Mouse (Mus musculus) T-helper 1 cell (primary cell): ENCODE results near the gene Serpina3f.
"Not testable (repeated sequence)": the region's sequence is repeated elsewhere in the genome, so short reads cannot be mapped to it uniquely, and the experiment has no call there.

Experiments
- in situ Hi-C: fragments of 300-600 bp; cut with MboI, MseI; formaldehyde crosslinking; loops from one replicate; pipeline ENCODE4 v1.15.1; 2025; ENCODE audit warnings: high pct_unique_total_duplicates

Serpina3f gene

DNA sequence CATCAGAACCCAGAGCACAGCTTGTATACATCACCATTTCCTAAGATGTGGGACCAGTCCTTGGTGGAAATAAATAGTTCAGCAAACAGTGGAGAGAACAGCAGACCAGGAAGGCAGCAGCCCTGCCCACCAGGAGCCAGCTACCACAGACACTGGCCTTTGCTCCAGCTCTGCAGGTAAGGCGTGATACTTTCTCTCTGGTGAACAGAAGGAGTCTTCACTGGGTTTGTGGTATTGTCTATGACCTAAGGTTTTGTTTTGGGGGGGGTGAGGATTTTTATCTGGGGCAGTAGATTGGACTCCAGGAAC, at the start of gene Serpina3f:
Gene Serpina3f, plus strand, starts transcription at position 100 of the 309 bp plus-strand sequence.
- in situ Hi-C loops = no loop called here

DNA sequence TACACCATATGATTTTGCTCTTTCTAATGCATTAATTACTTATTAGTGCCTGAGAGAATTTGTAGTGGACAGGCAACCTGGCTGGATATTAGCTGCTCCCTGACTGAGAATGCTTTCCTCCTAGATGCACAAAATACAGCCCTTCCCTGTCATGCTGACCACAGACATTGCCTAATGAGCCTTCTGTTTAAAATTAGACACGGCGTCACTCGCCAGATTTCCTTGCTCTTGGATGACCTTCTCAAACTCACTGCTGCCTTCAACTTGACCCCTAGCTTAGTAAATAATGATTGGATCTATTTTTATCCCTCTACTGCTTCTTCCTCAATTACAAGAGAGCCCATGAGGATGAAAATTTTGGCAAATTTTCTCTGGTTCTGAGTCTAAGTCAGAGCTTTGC, 39.6 kb upstream of the Serpina3f start:
- in situ Hi-C loops = no loop called here

DNA sequence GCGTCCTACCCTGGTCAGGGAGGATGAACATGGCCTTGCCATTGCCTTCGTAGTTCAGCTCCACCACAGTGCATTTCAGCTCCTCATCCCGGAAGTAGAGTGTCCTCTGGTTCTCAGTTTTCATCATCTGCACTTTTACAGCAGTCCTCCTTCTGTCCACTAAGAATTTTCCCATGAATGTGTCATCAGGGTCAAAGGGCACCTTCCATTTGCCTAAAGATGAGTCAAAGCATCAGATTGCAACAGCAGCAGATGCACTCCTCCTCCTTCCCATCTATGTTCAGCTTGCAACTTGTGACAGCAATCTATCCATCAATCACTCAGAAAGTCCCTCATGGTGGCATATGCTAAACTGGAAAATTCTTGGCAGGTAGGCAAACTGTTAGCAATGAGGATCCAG, 38.7 kb upstream of the Serpina3f start:
- in situ Hi-C loops = no loop called here

DNA sequence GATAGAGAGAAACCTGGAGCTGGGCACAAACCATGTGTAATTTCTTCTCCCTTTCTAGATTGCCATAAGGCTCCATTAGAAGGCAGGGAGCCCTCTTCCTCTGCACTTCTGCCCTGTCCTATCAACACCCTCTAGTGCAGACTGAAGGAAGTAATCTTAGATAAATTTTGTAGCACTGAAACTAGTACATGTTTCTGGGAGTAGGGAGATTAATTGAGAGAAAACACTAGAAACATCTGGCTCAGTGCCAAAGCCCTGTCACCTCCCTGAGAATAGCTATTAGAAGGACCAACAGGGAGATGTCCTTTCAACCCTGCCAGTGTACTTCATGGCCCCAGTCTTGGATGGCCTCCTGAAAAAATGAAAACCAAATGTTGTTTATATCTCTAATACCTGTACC, 35.8 kb upstream of the Serpina3f start:
- in situ Hi-C loops = no loop called here

DNA sequence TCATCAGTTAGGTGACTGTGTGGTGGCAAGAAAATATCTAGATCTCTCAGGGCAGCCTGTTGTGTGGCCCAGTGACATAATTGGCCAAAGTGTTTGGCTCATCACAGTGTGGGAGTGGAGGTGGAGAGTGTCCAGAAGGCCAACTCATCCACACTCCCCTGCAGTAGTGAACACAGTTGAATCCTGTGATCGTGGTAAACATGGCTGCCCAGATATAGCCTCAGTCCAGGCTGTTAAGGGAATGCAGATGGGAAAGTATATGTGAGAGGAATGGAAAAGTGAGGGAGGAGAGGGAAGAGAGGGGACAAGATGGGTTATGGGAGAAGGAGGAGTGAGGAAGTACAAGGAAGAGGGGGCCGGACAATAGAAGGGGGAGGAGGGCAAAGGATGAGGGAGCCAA, 35.4 kb upstream of the Serpina3f start:
- in situ Hi-C loops = no loop called here

DNA sequence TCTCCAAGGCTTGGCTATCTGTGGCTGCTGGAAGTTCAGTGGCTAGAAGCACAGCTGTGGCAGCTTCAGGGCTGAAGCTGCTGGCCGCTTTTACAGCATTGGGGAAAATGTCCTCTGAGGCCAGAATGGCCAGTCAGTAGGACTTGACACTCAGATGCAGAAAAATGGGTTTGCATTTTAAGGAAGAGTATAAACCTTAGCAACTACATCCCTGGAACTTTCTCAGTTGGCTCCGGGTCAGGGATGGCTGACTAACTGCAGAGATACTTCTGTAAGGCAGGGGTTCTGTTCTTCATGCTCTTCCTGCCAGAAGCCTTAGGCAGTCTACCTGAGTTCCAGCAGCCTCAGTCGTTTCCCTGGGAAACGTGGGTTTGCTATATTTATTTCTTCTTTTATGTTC, 29.3 kb upstream of the Serpina3f start:
- in situ Hi-C loops = no loop called here

- in situ Hi-C loops = no loop called here
Observed at GRCm38 (mm10) chr12:104186041-104186581, 28.2 kb upstream of the Serpina3f start.

- in situ Hi-C loops = no loop called here
Observed at GRCm38 (mm10) chr12:104189246-104189645, 25.1 kb upstream of the Serpina3f start.

- in situ Hi-C loops = no loop called here
Observed at GRCm38 (mm10) chr12:104190852-104191251, 23.5 kb upstream of the Serpina3f start.

DNA sequence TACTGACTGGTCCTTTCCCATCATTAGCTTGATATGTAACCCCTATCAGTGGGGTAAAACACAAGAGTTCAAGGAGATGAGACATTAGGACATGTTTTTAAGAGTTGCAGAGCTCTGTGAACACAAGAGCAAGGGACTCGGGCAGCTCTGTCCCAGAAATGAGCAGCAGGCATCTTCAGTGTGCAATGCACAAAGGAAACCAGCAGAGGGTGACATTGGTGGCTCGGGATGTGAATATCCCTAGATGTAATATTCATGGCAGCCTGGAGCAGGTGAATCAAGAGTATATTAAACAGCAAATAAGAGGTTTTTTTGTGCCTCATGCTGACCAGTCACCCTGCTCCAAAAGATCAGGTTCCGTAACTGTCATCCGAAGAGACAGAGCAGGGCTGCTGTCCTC, 5.2 kb upstream of the Serpina3f start:
- in situ Hi-C loops = no loop called here

DNA sequence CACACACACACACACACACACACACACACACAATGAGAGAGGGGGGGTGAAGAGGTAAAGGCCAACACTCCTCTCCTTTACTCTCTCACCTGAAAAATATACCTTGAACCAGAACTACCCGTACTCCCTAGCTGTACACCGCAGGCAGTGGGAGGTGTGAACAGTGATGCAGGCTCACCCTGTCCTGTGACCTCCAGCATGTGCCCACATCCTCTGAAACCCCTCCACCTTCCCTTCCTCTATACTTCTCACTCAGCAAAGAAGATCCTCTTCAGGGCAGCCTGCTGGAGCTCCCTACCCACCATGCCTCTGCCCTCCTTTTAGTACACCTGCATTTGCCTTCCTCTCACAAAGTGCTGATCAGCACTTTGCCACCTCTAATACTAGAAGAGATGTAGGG, 4.5 kb upstream of the Serpina3f start:
- in situ Hi-C loops = no loop called here

- in situ Hi-C loops = no loop called here
Observed at GRCm38 (mm10) chr12:104213689-104214444, 477 bp upstream of the Serpina3f start.

DNA sequence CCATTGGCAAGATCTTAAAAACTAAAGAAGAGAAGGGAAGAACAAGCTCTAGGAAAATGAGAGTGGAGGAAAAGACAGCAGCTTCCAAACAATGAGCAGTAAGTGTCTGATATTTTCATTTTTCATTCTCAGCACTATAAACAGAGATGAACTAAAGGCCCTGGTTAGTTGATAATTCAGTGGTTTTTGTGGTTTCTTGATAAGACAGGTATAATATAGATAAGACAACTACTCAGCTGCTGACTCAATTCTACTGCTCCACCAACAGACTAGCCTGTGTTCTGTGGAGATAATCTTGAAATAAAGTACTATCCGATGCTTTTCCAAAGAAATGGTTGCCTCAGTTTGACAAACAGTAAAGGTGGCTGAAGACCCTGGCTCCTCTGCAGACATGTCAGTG, 905 bp downstream of the Serpina3f start:
- in situ Hi-C loops = no loop called here

DNA sequence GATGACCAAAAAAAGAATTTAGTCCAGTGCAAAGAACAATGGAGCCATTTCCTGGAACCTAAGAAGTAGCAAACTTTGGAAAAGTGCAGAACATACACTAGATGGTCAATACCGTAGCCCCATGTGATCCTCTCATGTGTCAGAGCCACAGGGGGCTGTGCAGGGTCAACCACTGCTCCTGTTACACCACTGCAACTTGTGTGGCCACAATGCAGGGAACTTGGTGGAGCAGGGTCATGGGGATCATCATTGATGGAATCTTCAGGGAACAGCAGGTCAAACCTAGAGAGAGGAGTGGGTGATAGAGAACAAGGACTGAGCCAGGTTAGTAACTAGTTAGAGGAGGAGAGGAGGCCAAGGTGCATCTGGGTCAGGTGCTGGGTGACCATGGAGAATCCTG, 7.3 kb downstream of the Serpina3f start:
- in situ Hi-C loops = no loop called here

- in situ Hi-C loops = no loop called here
Observed at GRCm38 (mm10) chr12:104223690-104224089, 9.3 kb downstream of the Serpina3f start.

GRCm38 (mm10) chr12:104224598-104225300, 10.4 kb downstream of the Serpina3f start:
- in situ Hi-C loops = no loop called here

- in situ Hi-C loops = no loop called here
Observed at GRCm38 (mm10) chr12:104230762-104231161, 16.4 kb downstream of the Serpina3f start.

- in situ Hi-C loops = no loop called here
Observed at GRCm38 (mm10) chr12:104235915-104236314, 21.6 kb downstream of the Serpina3f start, which contains the start of gene Serpina3g. Gene Serpina3g (plus strand): TSS chr12:104236245.

DNA sequence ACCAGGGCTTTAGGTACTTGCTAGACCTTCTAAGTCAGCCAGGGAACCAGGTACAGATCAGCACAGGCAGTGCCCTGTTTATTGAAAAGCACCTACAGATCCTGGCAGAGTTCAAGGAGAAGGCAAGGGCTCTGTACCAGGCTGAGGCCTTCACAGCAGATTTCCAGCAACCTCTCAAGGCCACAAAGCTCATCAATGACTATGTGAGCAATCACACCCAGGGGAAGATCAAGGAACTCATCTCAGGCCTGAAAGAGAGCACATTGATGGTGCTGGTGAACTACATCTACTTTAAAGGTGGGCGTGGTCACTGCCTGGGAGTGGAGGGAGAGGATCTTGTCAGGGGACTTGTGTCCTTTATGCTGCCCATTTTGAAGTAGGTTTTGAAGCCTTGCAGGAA, 23.7 kb downstream of the Serpina3f start:
- in situ Hi-C loops = not testable (repeated sequence)

GRCm38 (mm10) chr12:104243307-104243706, 29.0 kb downstream of the Serpina3f start:
- in situ Hi-C loops = loop anchor here (10.0 kb wide), 1 partner anchor 171 kb away; no protein-coding TSS in a partner anchor

DNA sequence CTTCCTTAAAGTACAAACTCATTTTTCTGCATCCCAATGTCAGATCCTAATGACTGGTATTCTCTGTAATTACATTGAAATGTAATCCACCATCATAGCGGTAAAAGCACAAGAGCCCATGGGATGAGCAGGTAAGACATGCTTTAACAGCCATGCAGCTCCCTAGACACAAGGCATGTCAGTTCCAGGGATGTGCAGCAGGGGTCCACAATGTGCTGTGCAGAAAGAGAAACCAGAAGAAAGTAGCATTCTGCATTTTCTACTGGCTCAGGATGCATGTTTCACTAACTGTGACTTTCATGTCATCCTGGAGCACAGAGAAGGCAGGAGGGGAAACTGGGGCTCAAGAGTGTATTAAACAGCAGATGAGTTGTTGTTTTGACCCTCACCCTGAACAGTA, 30.7 kb downstream of the Serpina3f start:
- in situ Hi-C loops = loop anchor here (10.0 kb wide), 1 partner anchor 170 kb away; no protein-coding TSS in a partner anchor

GRCm38 (mm10) chr12:104245595-104245994, 31.3 kb downstream of the Serpina3f start:
- in situ Hi-C loops = loop anchor here (10.0 kb wide), 1 partner anchor 169 kb away; no protein-coding TSS in a partner anchor

GRCm38 (mm10) chr12:104247553-104248002, 33.2 kb downstream of the Serpina3f start:
- in situ Hi-C loops = loop anchor here (10.0 kb wide), 1 partner anchor 167 kb away; no protein-coding TSS in a partner anchor
